Mouse (Mus musculus): Measurements from ENCODE around the gene Ccdc188. TPM values are rescaled to one million over a fixed set of nuclear protein-coding genes. Genes with fewer than 3 reads are reported as not detected.

Ccdc188 gene
- total and polyA plus RNA-seq, 3 experiments: not detected

GRCm38 (mm10) chr16:18197881-18198280, 19.8 kb upstream of the Ccdc188 start:
- TF ChIP-seq GATA1 (IDR thresholded peaks at IDR 0.05; ENCODE audit: borderline replicate concordance, low read length) (no peak), GATA2 (IDR thresholded peaks at IDR 0.05; ENCODE audit: borderline replicate concordance, low read depth, low read length) (no peak), TAL1 (conservative IDR thresholded peaks at IDR 0.05; ENCODE audit: low read depth, low read length) (no peak), POLR2AphosphoS5 (IDR thresholded peaks at IDR 0.05; ENCODE audit: insufficient replicate concordance, low read depth, low read length) (no peak), CTCF (IDR thresholded peaks at IDR 0.05; ENCODE audit: low read depth, low read length) (no peak)
- no peak overlapping the region for H3K4me3 ChIP-seq (ENCODE audit: low read depth, low read length)
- no peaks in the 10 kb centered on the region for H3K9me3 ChIP-seq (replicated peaks)
- no peaks in the 10 kb centered on the region for H3K4me1 ChIP-seq (ENCODE audit: insufficient read depth, low read depth, low read length)
- ATAC-seq (ENCODE audit: extremely low read depth, insufficient number of reproducible peaks, low FRiP score, poor library complexity, severe bottlenecking) (no peak), DNase-seq (ENCODE audit: low spot score) (no peak)
- peaks cover 56% of the 10 kb centered on the region for H3K27me3 ChIP-seq (ENCODE audit: insufficient read depth, low read length)
- no peaks in the 10 kb centered on the region for H3K36me3 ChIP-seq (replicated peaks)

DNA sequence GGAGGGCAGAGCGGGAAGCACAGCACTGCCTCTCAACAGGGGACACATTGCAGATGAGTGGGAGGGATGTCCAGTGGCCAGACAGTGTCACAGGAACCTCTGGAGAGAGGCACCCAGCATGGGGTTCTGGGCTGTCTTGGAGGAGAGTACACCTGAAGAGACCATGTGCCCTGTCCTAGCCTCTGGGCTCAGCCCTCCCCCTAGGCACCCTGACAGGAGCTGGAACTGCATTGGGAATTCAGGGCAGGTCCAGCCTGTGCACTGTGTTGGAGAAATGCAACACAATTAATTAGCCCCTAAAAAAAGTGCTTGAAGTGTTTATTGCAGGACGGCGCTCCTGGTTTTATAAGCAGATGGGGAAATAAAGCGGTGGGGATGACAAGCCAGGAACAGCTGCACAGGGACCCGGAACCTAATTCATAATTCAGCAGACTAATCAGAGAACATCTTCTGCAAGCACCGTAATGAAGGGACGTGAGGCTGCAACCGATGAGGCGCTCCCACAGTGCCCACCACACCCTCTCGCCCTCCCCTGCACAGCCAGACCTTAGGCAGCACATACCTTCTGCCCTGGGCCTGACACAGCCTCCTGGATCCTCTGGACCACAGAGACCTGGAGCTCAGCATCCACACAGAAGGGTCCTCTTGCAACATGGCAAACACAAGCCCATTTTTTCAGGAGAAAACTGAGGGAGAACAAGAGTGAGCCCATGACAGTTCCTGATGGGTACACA, 19.1 kb upstream of the Ccdc188 start:
- H3K4me1 ChIP-seq (ENCODE audit: insufficient read depth, low read depth, low read length): no peaks in the 10 kb centered on the region
- H3K9me3 ChIP-seq (replicated peaks): no peaks in the 10 kb centered on the region
- ATAC-seq (ENCODE audit: extremely low read depth, insufficient number of reproducible peaks, low FRiP score, poor library complexity, severe bottlenecking): no peak

GRCm38 (mm10) chr16:18200062-18200461, 17.6 kb upstream of the Ccdc188 start:
- H3K9me3 ChIP-seq (replicated peaks): no peaks in the 10 kb centered on the region
- ATAC-seq (ENCODE audit: extremely low read depth, insufficient number of reproducible peaks, low FRiP score, poor library complexity, severe bottlenecking) (no peak), DNase-seq (ENCODE audit: low spot score) (no peak)
- no peak overlapping the region for H3K4me3 ChIP-seq (ENCODE audit: low read depth, low read length)
- no peaks in the 10 kb centered on the region for H3K36me3 ChIP-seq (replicated peaks)
- H3K4me1 ChIP-seq (ENCODE audit: insufficient read depth, low read depth, low read length): no peaks in the 10 kb centered on the region
- no peak for TF ChIP-seq GATA2 (IDR thresholded peaks at IDR 0.05; ENCODE audit: borderline replicate concordance, low read depth, low read length)
- TF ChIP-seq POLR2AphosphoS5 (IDR thresholded peaks at IDR 0.05; ENCODE audit: insufficient replicate concordance, low read depth, low read length): no peak
- TF ChIP-seq GATA1 (IDR thresholded peaks at IDR 0.05; ENCODE audit: borderline replicate concordance, low read length): no peak
- H3K27me3 ChIP-seq (ENCODE audit: insufficient read depth, low read length): peaks cover 44% of the 10 kb centered on the region

More for the DNA sequence above, 19.1 kb upstream of the Ccdc188 start:
- no peak for DNase-seq (ENCODE audit: low spot score)
- peaks cover 55% of the 10 kb centered on the region for H3K27me3 ChIP-seq (ENCODE audit: insufficient read depth, low read length)
- H3K36me3 ChIP-seq (replicated peaks): no peaks in the 10 kb centered on the region
- H3K4me3 ChIP-seq (ENCODE audit: low read depth, low read length): no peak overlapping the region
- no peak for TF ChIP-seq GATA2 (IDR thresholded peaks at IDR 0.05; ENCODE audit: borderline replicate concordance, low read depth, low read length)
- TF ChIP-seq POLR2AphosphoS5 (IDR thresholded peaks at IDR 0.05; ENCODE audit: insufficient replicate concordance, low read depth, low read length): no peak
- TF ChIP-seq CTCF (IDR thresholded peaks at IDR 0.05; ENCODE audit: low read depth, low read length): no peak
- no peak for TF ChIP-seq GATA1 (IDR thresholded peaks at IDR 0.05; ENCODE audit: borderline replicate concordance, low read length)
- no peak for TF ChIP-seq TAL1 (conservative IDR thresholded peaks at IDR 0.05; ENCODE audit: low read depth, low read length)

GRCm38 (mm10) chr16:18201620-18202019, 16.1 kb upstream of the Ccdc188 start:
- TF ChIP-seq POLR2AphosphoS5 (IDR thresholded peaks at IDR 0.05; ENCODE audit: insufficient replicate concordance, low read depth, low read length): no peak
- no peak for TF ChIP-seq GATA1 (IDR thresholded peaks at IDR 0.05; ENCODE audit: borderline replicate concordance, low read length)
- no peak for TF ChIP-seq TAL1 (conservative IDR thresholded peaks at IDR 0.05; ENCODE audit: low read depth, low read length)
- TF ChIP-seq CTCF (IDR thresholded peaks at IDR 0.05; ENCODE audit: low read depth, low read length): no peak
- no peak for TF ChIP-seq GATA2 (IDR thresholded peaks at IDR 0.05; ENCODE audit: borderline replicate concordance, low read depth, low read length)
- H3K27me3 ChIP-seq (ENCODE audit: insufficient read depth, low read length): peaks cover 44% of the 10 kb centered on the region
- H3K9me3 ChIP-seq (replicated peaks): no peaks in the 10 kb centered on the region
- no peak overlapping the region for H3K4me3 ChIP-seq (ENCODE audit: low read depth, low read length)
- H3K4me1 ChIP-seq (ENCODE audit: insufficient read depth, low read depth, low read length): no peaks in the 10 kb centered on the region
- DNase-seq (ENCODE audit: low spot score) (no peak), ATAC-seq (ENCODE audit: extremely low read depth, insufficient number of reproducible peaks, low FRiP score, poor library complexity, severe bottlenecking) (no peak)
- H3K36me3 ChIP-seq (replicated peaks): no peaks in the 10 kb centered on the region

- no peak for DNase-seq (ENCODE audit: low spot score)
- Histone ChIP-seq H3K4me1 (ENCODE audit: insufficient read depth, low read depth, low read length) (no peaks in the 10 kb centered on the region), H3K4me3 (ENCODE audit: low read depth, low read length) (no peak overlapping the region), H3K9me3 (replicated peaks) (no peaks in the 10 kb centered on the region), H3K36me3 (replicated peaks) (no peaks in the 10 kb centered on the region), H3K27me3 (ENCODE audit: insufficient read depth, low read length) (peaks cover 45% of the 10 kb centered on the region)
- TF ChIP-seq POLR2AphosphoS5 (IDR thresholded peaks at IDR 0.05; ENCODE audit: insufficient replicate concordance, low read depth, low read length) (no peak), GATA1 (IDR thresholded peaks at IDR 0.05; ENCODE audit: borderline replicate concordance, low read length) (no peak), CTCF (IDR thresholded peaks at IDR 0.05; ENCODE audit: low read depth, low read length) (no peak), TAL1 (conservative IDR thresholded peaks at IDR 0.05; ENCODE audit: low read depth, low read length) (no peak), GATA2 (IDR thresholded peaks at IDR 0.05; ENCODE audit: borderline replicate concordance, low read depth, low read length) (no peak)
- ATAC-seq (ENCODE audit: extremely low read depth, insufficient number of reproducible peaks, low FRiP score, poor library complexity, severe bottlenecking): no peak
Measured at GRCm38 (mm10) chr16:18202061-18202460, 15.6 kb upstream of the Ccdc188 start.

GRCm38 (mm10) chr16:18203430-18204091, 14.1 kb upstream of the Ccdc188 start:
- TF ChIP-seq GATA2 (IDR thresholded peaks at IDR 0.05; ENCODE audit: borderline replicate concordance, low read depth, low read length) (no peak), TAL1 (conservative IDR thresholded peaks at IDR 0.05; ENCODE audit: low read depth, low read length) (no peak), CTCF (IDR thresholded peaks at IDR 0.05; ENCODE audit: low read depth, low read length) (no peak), POLR2AphosphoS5 (IDR thresholded peaks at IDR 0.05; ENCODE audit: insufficient replicate concordance, low read depth, low read length) (no peak)
- Histone ChIP-seq H3K27me3 (ENCODE audit: insufficient read depth, low read length) (peaks cover 45% of the 10 kb centered on the region), H3K4me1 (ENCODE audit: insufficient read depth, low read depth, low read length) (no peaks in the 10 kb centered on the region)

More at GRCm38 (mm10) chr16:18203430-18204091, 14.1 kb upstream of the Ccdc188 start:
- Histone ChIP-seq H3K9me3 (replicated peaks) (no peaks in the 10 kb centered on the region), H3K4me3 (ENCODE audit: low read depth, low read length) (no peak overlapping the region), H3K36me3 (replicated peaks) (no peaks in the 10 kb centered on the region)
- DNase-seq (ENCODE audit: low spot score): no peak
- no peak for ATAC-seq (ENCODE audit: extremely low read depth, insufficient number of reproducible peaks, low FRiP score, poor library complexity, severe bottlenecking)
